Mouse (Mus musculus) adipocyte (in vitro differentiated cells): ENCODE results near the gene Pcx.

Source experiments
- DNase-seq: peaks from one replicate; pipeline ENCODE4 v3.0.0-alpha.2; 2016; ENCODE audit warnings: low spot score

The Pcx gene

DNA sequence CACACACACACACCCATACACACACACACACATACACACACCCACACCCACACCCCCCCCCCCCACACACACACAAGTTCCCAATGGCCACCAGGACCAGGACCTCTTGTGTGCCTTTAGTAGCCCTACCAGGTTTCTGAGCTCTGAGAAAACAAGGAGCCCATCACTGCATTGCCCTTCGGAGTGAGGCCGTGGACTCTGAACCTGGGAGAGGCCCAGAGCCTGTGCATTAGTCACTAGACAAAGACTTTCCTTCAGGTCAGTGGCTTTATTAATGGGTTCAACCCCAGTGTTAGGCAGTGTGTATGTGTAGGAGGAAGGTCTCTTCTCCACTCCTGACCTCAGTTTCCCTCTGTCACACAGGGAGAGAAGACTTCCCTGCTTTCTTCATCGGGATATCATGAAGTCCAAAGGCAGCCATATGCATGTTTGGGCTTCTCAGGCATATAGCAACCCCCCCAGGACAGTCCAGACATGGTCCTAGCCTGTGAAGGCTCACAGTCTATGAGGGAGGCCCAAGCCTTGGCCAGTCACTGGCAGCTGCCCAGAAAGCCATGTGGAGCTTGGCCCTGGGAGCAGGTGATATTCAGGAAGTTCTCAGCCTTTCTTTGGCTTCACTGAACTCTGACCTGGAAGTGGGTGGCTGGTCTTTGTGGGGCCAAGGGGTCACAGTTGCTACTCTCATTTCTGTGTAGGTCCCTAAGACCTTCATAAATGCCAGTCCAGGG lies 13.6 kb upstream of the Pcx start:
- DNase-seq: peak; percentile 56

DNA sequence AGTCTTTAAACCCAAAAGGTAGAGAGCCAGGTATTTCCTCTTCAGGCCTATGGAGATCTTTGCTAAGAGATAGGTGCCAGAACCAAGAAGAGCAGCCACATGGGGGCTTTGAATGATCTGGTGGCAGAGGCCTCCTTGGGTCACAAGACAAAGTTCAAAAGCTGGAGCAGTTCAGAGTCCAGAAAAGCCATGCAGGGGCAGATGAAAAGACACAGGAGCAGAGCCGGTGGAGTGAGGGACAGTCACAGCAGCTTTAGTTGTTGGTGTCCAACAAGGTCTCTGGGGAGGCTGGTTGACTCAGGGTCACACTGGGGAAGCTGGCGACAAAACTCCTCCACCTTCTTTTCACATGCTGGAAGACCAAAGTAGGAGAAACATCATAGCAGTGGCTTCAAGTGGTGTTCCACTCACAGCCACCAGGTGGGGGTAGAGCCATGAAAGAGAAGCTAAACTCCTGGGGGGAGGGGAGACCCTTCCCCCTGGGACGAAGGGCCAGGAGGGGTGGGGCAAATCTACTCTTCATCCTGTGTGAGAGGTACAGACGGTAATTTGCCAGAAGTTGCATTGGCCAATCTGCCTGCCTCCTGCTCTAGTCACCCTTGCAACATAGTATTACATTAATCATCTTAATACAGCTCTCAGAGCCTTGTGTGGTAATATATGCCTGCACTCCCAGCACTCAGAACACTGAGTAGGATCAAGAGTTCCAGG lies 12.9 kb upstream of the Pcx start:
- DNase-seq: peak; percentile 100

DNA sequence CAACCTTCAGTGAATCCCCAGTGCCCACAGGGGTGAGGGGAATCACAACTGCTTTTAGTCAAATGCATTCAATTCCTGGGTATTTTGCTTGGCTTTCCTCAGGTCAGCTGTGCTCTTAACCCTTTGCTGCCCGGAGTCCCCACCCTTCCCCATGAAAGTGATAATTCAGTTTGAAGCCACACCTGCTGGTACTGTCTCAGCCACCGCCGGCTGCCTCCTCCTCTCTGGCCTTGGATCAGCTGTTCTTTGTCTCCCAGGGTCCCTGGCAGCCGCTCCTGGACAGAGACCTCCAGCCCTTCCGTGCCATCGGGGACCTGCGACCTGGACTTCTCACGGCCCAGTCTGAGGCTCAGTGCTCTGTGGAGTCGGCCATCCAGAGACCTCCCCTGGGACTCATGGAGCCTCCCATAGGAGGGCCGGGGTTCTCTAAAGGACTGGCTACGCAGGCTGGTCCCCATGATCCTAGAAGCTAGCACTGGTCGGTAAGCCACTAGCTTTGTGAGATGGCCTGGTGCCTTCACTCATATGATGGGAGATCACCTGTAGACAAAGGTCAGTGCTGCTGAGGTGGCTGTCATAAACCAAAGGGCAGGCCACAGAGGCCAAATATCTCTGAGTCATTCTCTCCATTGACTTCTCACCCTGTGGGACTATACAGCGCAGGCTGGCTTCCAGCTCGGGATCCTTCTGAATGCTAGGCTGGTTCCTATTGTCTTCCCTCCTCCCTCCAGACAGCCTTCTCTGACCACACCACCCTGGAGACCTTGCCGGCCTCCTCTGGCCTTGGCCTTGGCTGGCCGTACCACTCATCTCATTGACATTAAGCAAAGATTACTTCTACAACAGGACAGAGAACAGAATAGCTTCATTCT lies 12.0 kb upstream of the Pcx start, which contains the start of gene 2010003K11Rik:
TSS of gene 2010003K11Rik (minus strand) at position 522 of the 872 bp plus-strand sequence.
- DNase-seq: peak; percentile 92

DNA sequence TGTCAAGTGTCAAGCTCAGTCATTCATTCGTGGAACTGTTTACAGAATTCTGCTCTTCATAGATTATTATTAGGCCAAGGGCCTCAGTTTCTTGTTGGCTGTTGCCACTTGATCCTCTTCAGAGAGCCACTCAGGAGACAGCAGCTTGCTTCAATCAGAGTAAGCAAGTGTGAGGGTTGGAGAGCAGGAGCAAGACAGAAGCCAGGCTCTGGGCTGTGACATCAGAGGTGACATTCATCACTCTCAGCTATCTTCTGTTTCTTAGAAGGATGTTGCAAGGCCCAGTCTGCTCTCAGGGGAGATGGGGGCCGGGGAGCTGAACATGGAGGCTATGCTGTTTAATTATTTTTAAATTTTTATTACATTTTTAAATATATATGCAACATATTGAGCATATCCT lies 7.6 kb upstream of the Pcx start:
- peak; percentile 50 for DNase-seq

DNA sequence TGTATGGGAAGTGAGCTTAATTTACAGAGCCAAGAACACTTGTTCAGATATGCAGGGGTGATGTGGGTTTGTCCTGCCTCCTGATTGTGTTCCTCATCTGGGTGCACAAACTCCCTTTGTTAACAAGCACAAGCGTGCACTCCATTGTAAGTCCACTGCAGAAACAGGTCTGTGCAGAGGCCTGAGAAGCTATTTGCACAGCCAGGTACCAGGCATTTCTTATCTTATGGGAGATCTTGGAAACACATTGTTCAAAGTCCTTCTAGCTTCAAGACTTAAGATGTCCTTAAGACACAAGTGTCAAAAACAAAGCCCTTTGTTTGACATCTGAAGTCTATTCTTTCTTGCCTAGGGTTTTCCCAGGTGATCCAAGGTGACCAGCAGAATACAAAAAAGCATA lies 5.4 kb upstream of the Pcx start:
- no peak for DNase-seq

DNA sequence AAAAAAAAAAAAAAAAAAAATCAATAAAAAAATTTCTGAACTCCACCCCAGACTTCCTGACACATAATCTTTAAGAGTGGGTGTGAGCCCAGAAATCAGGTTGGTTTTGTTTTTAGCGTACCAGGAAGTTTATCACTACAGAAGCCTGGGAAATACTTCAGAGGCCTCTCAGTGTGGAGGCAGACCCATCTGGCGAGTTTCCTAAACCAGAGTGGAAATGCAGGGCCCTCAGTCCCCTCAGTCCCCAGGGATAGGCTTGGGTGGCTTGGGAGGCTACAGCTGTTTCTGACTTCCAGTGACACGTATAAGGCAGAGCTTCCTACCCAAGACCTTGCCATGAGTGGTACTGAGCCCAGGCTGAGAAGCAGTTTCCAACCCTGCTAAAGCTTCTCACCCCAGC lies 2.5 kb upstream of the Pcx start:
- peak; percentile 38 for DNase-seq

DNA sequence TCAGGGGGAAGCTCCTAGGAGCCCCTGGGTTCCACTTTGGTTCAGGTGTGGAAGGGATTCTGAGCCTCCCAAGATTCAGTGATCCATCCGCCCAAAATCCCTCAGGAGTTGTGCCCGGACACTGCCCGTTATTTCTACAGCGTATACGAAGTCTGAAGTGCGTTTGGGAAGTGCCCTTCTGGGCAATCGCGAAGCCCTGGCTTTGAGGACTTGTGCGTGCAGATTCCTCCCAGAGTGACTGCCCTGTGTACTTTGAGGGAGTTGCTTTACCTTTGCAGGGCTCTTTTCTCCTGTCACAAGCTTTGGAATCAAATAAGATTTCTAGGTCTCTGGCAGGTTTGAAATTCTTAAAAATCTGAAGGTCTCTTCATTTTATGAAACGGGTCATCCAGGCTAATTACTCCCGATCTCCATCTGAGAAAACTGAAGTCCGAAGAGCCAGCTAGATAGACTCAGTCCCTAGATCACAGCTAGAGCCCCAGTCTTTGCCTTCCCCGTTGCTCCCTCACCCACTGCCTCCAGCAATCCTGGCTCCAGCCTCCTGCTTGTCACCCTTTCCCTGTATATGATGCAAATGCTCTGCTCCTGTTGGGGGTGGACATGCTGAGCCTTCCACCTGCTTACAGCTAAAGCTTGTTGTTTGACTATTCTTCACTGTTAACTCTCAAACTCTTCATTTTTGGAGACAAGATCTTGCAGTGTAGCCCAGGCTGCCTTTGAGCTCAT lies 1.0 kb downstream of the Pcx start:
- peak; percentile 94 for DNase-seq

DNA sequence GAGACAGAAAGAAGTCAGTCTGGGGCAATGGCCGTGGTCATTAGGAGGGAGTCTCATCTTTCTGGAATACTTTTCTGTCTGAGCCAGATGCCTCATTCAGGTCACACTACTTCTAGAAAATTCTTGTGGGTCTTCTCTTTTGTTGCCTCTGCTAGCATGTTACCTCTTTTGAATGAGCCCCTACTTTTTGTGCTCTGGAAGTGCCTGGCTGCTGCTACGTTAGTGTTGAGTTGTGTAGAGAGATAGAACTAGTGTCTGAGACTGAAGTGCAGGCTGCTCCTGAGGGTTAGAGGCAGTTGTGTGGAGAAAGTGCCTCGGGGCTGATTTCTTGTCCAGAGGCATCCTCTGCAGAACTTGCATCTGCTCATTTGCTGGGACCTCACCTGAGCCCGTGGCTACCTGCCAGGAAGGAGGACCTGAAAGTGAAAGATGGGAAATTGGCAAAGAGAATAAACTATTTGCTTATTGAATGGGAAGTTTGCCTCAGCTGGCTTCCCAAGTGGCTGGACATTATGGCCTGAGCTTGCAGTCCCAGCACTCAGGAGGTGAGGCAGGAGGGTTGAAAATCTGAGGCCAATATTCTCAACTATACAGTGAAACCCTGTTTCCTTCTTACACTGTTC lies 3.1 kb downstream of the Pcx start:
- no peak for DNase-seq

DNA sequence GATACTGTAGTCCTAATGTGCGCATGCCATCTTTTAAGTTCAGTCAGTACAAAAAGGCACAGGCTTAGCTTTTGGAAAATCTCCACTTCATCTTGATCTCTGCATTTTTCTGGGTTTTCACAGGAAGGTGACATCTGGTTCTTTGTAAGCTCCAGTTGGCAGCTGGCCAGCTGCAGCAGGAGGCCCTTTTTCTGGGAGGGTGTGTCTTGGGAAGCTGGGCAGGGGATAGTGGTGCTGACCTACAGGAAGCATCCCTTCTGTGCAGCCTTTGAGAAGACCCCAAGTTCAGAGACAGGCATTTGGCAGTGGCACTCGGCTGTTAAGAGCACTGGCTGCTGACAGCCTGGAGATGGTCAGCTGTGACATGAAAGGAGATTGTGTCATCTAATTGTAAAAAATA lies 5.5 kb downstream of the Pcx start:
- DNase-seq: peak; percentile 71

DNA sequence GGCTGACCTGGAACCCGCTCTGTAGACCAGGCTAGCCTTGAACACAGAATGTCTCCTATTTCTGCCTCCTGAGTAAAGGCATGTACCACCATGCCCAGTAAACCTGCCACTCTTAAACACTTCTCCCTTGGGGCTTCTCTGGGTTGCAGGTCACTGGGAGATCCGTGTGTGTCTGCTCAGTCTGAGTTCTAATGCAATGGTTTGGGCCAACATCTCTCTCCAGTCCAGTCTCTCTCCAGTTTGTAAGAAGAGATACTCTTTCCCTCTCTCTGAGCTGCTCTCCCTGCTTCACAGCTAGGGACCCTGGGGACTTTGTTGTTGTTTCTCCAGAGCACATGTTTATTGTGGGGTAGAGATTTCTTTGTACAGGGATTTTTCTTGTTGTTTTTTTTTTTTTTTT lies 6.0 kb downstream of the Pcx start:
- DNase-seq: peak; percentile 57

DNA sequence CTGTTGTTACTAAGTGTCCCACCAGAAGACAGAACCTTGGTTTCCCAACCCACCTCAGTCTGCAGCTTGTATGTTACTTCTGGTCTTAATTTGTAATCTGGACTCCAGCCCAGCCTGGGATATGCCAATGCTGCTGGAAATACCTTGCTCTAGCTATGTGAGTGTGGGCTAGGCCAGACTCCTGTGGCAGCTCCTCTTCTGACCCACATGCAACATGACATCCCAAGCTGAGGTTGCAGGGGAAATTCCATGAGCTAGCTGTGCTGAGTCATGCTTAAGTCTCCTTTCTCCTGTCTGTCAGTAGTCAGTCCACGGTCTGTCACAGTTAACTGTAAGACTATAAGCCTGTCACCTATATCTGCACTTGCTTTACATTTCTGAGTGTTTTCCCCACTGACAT lies 7.2 kb downstream of the Pcx start:
- peak; percentile 60 for DNase-seq

DNA sequence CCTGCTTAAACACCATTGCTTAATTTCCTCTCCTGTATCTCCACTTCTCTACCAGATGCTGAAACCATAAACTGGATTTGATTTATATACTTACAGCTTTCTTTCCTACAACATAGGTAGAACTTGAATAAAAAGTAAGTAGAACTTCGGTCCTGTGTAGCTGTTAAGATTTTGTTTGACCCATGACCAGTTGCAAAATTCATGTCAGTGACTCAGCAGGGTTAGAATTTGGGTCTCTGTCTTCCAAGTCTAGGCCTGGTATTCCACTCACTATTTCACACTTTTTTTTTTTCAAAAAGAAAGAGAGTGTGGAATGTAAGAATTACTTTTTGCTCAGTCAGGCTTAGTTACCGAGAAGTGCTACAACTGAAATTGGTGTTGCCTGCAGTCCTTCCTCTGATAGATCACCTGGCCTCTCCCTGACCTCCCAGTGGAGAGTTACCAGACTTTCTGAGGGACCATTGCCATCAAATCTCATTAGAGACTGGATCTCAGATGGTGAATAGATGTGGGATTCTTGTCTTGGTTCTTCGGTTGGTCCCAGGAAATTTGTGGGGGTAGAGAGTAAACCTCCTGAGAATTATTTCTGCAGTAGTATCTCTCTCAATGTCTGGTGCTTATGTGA lies 11.3 kb downstream of the Pcx start:
- DNase-seq: peak; percentile 72

DNA sequence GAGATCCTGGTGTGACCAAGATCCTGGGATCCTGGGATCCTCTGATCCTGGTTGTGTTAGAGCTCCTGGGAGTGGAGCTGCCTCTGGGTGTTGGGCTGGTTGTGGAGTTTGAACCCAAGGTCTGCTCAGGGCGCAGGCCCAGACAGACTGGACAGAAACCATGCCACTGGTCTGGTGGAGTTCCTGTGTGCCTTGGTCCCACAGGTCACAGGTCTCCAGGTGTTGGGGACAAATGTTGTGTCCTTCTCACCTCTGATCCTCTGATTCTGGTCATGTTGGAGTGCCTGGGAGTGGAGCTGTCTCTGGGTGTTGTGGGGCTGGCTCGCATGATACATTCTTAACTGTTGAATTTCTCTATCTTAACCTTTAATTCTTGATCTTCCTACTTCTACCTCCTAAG lies 24.4 kb downstream of the Pcx start:
- no peak for DNase-seq

DNA sequence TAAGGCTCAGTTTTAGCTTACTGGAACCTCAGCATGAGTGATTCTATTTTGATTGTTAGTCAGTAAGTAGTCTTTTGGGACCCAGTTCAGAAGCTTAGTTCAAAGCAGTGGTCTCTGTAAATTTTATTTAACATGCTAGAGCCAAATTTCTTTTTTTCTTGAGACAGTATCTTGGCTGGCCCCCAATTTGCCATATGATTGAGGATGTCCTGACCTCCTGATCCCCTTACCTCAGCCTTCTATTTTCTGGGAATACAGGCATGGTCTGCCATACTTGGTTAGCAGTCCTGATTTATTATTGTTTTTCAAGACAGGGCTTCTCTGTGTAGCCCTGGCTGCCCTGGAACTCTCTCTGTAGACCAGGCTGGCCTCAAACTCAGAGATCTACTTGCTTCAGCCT lies 25.6 kb downstream of the Pcx start:
- peak; percentile 52 for DNase-seq

DNA sequence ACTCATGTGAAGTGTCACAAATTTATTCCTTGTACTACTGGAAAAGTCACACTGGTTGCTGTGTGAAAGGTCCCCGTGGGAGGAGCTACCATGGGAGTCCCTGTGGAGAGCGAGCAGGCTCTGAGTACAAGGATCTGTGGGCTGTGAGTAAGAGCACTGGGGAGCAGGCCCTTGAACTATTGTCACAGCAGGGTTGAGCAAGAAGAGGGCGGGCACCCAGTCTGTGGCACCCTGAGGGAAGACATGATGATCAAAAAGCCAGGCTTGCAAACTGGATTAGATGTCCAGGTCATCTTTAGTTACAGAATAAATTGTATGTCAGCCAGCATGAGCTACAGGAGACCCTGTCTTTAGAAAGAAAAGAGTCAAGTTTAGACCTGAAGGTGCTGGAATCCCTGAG lies 26.3 kb downstream of the Pcx start:
- peak; percentile 81 for DNase-seq

DNA sequence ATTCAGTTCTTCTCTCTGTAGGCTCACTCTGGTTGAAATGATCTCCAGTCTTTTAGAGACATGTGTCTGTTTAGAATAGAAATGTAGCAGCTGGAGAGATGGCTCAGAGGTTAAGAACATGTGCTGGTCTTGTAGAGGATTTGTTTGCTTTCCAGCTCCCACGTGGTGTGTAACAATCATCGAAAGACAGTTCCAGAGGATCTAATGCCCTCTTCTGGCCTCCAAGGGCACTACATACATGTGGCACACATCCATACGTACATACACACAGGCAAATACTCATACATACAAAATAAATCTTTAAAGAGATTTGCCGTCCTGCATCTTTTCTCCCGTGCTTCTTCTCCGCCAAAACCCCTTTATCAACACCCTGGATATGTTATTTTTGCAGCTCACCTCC lies 30.0 kb downstream of the Pcx start:
- no peak for DNase-seq

DNA sequence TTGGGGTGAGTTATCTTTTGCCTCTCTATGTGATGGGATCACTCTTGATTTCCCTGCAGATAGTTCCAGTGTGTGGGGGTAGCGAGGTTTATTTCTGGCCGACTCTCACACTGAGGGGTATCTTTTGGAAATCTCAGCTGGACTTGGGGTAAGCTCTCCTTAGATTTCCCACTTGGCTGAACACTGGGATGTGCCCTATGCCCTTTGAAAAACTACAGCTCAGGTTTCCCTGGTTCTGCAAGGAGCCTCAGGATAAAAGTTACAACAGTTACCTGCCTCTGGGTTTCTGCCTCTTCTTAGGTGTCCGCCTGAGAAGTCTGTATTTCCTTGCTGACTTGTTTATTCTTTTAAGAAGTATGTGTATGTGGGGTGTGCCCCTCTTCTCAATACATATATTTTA lies 30.7 kb downstream of the Pcx start:
- DNase-seq: no peak

DNA sequence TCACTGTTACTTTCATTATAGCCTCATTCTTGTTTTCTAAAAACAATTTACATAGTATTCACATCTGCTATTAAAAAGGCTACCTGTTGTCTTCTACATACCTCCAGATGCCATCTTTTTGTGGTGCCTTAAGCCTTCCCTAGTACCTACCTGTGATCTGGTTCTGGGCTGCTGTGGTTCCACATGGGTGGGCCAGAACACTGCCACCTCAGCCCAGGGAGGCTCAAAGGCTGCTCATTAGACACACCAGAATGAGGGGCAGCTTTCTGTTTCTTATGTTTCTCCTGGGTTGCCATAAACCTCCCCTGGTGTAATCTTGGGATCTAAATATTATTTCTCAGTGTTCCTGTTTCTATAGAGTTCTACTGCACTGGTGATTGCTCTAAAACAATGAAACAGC lies 31.8 kb downstream of the Pcx start:
- no peak for DNase-seq

DNA sequence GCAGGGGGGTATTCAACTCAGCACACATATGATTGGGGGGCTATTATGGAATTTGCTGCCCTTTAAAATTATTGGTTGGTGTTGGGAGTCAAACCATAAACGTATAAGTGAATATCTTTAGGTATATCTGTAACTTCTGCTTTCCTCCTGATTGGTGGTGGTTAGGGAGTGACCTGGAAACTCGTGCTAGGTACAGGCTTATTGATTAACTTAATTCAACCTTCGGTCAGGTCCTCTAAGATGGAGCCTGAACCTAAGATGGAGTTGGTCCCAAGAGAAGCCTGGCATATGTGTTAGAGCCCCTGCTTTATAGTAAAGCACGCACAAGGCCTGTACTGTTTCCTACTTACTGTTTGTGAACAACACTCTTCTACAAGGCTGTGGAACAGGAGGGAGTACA lies 34.8 kb downstream of the Pcx start:
- no peak for DNase-seq

DNA sequence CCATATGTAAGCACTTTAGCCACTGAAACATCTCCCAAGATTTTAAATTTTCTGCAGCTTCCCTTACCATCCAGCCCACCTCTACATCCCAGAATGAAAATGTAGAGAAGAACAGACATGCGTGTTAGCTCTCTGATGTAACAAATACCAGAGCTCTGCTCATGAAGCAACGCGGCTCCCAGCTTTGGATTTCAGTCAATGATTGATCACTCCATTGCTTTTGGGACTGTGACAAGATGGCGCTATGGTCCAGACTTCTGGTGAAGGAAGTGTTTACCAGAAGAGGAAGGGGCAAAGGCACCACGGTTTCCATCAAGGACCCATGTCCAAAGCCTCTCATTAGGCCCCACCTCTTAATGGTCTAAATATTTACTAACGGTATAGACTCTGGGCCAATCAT lies 35.6 kb downstream of the Pcx start:
- no peak for DNase-seq

DNA sequence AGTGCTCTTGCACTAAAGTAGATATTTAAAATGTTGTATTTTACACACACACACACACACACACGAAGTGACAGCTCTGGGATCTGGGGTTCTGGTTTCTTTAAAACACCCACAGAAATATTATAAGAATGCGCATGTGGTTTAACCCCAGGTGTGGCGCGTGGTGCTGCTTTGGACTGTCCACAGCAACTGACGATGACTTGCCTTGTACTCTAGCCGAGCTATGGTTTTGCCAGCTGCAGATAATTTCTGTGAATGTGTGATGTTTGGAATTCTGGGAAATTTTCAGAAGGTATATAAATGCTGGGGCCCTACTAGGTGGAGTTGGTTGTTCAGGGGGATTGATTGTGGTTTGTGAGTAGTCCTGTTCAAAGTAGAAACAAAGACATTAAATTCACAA lies 37.5 kb downstream of the Pcx start:
- DNase-seq: no peak
